ENCODE assay signal across 15 mouse cellular contexts in the genomic region with DNA sequence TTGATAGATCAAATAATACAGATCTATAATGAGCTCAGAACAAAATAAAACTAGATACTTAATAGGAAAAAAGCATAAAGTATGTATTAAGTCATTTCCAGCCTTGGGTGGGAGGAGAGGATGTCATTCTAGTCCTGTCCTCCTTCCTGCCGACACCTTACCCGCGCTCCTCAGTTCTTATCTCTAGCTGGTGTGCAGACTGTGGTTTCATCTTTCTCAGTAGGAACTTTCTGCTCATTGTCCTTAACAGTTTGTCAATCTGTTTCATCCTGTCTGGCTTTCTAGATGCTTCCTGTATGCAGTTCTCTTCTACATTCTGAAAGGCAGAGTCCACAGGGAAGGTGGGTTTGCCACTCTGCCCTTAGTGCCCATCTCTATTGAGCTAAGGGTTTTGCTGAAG. TPM values are rescaled to one million over a fixed set of nuclear protein-coding genes. Genes with fewer than 3 reads are reported as not detected.
"Had no signal": no experiment of that assay in that cellular context is flagged by ENCODE, and none has a peak within 500 bp of the region (broad histone marks: within the 10 kb centered on the region; RNA-seq: fewer than 3 reads in every experiment).

No protein-coding gene starts in this region.

- DNase-seq: lung, adult 2 months; lung, postnatal 14 days; lung, postnatal 36 days; retina, postnatal 1 day; right cerebral cortex, adult 18-20 months; right cerebral cortex, postnatal 25 days; right cerebral cortex, postnatal 4 days; spleen, adult 18-20 months; thymus, adult 2 months; thymus, postnatal 25 days; thymus, postnatal 4 days had no signal

RNA-seq across cellular contexts. Expression of a gene that starts 19.9 kb away (rescaled TPM):
- total RNA-seq: megakaryocyte progenitor cell, adult 5-6 weeks; midbrain, postnatal 0 days; monocyte, adult 5-6 weeks; neutrophil, adult 5-6 weeks had no signal
